Mouse (Mus musculus) heart, embryonic 11.5 days (tissue): ENCODE data around the gene Dapk2. TPM values are rescaled to one million over a fixed set of nuclear protein-coding genes. Genes with fewer than 3 reads are reported as not detected.

Source experiments
- ATAC-seq: fragments of 200-750 bp; cut with Nextera tagmentation; replicated peaks from 2 replicates; pipeline ENCODE4 v1.8.0; 2017; ENCODE audit warnings: moderate library complexity; ENCODE audit not compliant: insufficient number of reproducible peaks, low FRiP score, low TSS enrichment
- H3K27ac ChIP-seq: fragments of 300-500 bp; sonication (generic); 2 replicates; pipeline ENCODE4 v1.5.1; 2014; ENCODE audit warnings: mild to moderate bottlenecking, low read depth, low read length
- H3K27me3 ChIP-seq: fragments of 300-500 bp; sonication (generic); 2 replicates; pipeline ENCODE4 v1.6.1; 2014; ENCODE audit warnings: mild to moderate bottlenecking, low read length, mixed read lengths; ENCODE audit not compliant: control insufficient read depth, insufficient read depth
- H3K36me3 ChIP-seq: fragments of 300-500 bp; sonication (generic); 2 replicates; pipeline ENCODE4 v1.6.1; 2014; ENCODE audit warnings: mild to moderate bottlenecking, low read length, moderate library complexity, mixed read lengths; ENCODE audit not compliant: control insufficient read depth, insufficient read depth
- H3K4me1 ChIP-seq: fragments of 300-500 bp; sonication (generic); 2 replicates; pipeline ENCODE4 v1.6.1; 2014; ENCODE audit warnings: low read length; ENCODE audit not compliant: control insufficient read depth, insufficient read depth
- H3K4me2 ChIP-seq: fragments of 300-500 bp; sonication (generic); 2 replicates; pipeline ENCODE4 v1.6.1; 2014; ENCODE audit warnings: mild to moderate bottlenecking, moderate library complexity
- H3K4me3 ChIP-seq: fragments of 300-500 bp; sonication (generic); 2 replicates; pipeline ENCODE4 v1.5.1; 2014; ENCODE audit warnings: low read depth, low read length
- H3K9ac ChIP-seq: fragments of 300-500 bp; sonication (generic); 2 replicates; pipeline ENCODE4 v1.6.1; 2014; ENCODE audit warnings: mild to moderate bottlenecking, low read depth, low read length, moderate library complexity
- H3K9me3 ChIP-seq: fragments of 300-500 bp; sonication (generic); replicated peaks from 2 replicates; pipeline ENCODE4 v1.6.1; 2016; ENCODE audit warnings: low read length; ENCODE audit not compliant: control insufficient read depth
- WGBS: fragments of 180-500 bp; shearing (Covaris S2); extraction: QIAGEN DNeasy Blood & Tissue Kit; methylation state at CpG from one replicate; pipeline ENCODE4 v1.1.7; 2014; ENCODE audit not compliant: insufficient replicate concordance; 5-methylcytosine and 5-hydroxymethylcytosine counted together
- polyA plus RNA-seq: library from polyadenylated mRNA; unstranded; fragments of >200 nt; fragmentation: Nextera tagmentation; extraction: Ambion mirVana; gene quantifications from 2 replicates; pipeline ENCODE4 v1.2.1, GENCODE M21; 2014

The Dapk2 gene
- polyA plus RNA-seq, 1 experiment from 2014 or later: 9.8 TPM

GRCm38 (mm10) chr9:66154013-66154412 lies 4.0 kb upstream of the Dapk2 start:
- peaks cover 3% of the 10 kb centered on the region; the same call in 1 of the 2 replicates for H3K4me1 ChIP-seq
- no peak overlapping the region for H3K4me2 ChIP-seq
- no peak overlapping the region for H3K9ac ChIP-seq
- WGBS: 86% methylated on average over 9 of the region's 9 CpGs
- no peak overlapping the region for H3K27ac ChIP-seq
- peaks cover 10% of the 10 kb centered on the region for H3K27me3 ChIP-seq
- H3K9me3 ChIP-seq: no peaks in the 10 kb centered on the region
- ATAC-seq: no peak
- no peak overlapping the region for H3K4me3 ChIP-seq
- no peaks in the 10 kb centered on the region for H3K36me3 ChIP-seq

- 70% methylated on average over 1 of the region's 1 CpGs for WGBS
- ATAC-seq: no peak
- peaks cover 11% of the 10 kb centered on the region for H3K27me3 ChIP-seq
- H3K4me3 ChIP-seq: no peak overlapping the region
- no peak overlapping the region for H3K9ac ChIP-seq
- no peak overlapping the region for H3K27ac ChIP-seq
- no peak overlapping the region for H3K4me2 ChIP-seq
- no peaks in the 10 kb centered on the region for H3K9me3 ChIP-seq
- H3K4me1 ChIP-seq: peaks cover 3% of the 10 kb centered on the region; the same call in 1 of the 2 replicates
- H3K36me3 ChIP-seq: no peaks in the 10 kb centered on the region
Measured at GRCm38 (mm10) chr9:66155534-66155933, 2.5 kb upstream of the Dapk2 start.

- Histone ChIP-seq H3K4me3 (peak overlapping the region; percentile 58), H3K27me3 (peaks cover 9% of the 10 kb centered on the region), H3K4me2 (peak overlapping the region; percentile 85), H3K4me1 (no peaks in the 10 kb centered on the region; the same call in 1 of the 2 replicates), H3K9me3 (no peaks in the 10 kb centered on the region), H3K9ac (no peak overlapping the region), H3K27ac (no peak overlapping the region), H3K36me3 (no peaks in the 10 kb centered on the region)
- no peak for ATAC-seq
- 77% methylated on average over 6 of the region's 6 CpGs for WGBS
Measured at GRCm38 (mm10) chr9:66158885-66159430, 935 bp downstream of the Dapk2 start.

- no peaks in the 10 kb centered on the region; the same call in 1 of the 2 replicates for H3K4me1 ChIP-seq
- no peak overlapping the region for H3K27ac ChIP-seq
- no peaks in the 10 kb centered on the region for H3K9me3 ChIP-seq
- WGBS: 88% methylated on average over 2 of the region's 2 CpGs
- no peak overlapping the region for H3K4me3 ChIP-seq
- ATAC-seq: no peak
- H3K27me3 ChIP-seq: peaks cover 9% of the 10 kb centered on the region
- no peak overlapping the region for H3K4me2 ChIP-seq
- H3K36me3 ChIP-seq: no peaks in the 10 kb centered on the region
- H3K9ac ChIP-seq: no peak overlapping the region
Measured at GRCm38 (mm10) chr9:66160155-66160554, 2.1 kb downstream of the Dapk2 start.

GRCm38 (mm10) chr9:66162995-66163394 lies 5.0 kb downstream of the Dapk2 start:
- 65% methylated on average over 9 of the region's 9 CpGs for WGBS

GRCm38 (mm10) chr9:66167222-66167621 lies 9.2 kb downstream of the Dapk2 start:
- 73% methylated on average over 5 of the region's 5 CpGs for WGBS
- ATAC-seq: no peak
- no peaks in the 10 kb centered on the region for H3K36me3 ChIP-seq
- H3K27me3 ChIP-seq: no peaks in the 10 kb centered on the region
- no peaks in the 10 kb centered on the region for H3K9me3 ChIP-seq
- H3K4me1 ChIP-seq: peaks cover 9% of the 10 kb centered on the region
- H3K27ac ChIP-seq: no peak overlapping the region
- H3K9ac ChIP-seq: no peak overlapping the region
- H3K4me3 ChIP-seq: no peak overlapping the region
- H3K4me2 ChIP-seq: no peak overlapping the region

More at GRCm38 (mm10) chr9:66162995-66163394, 5.0 kb downstream of the Dapk2 start:
- Histone ChIP-seq H3K4me2 (no peak overlapping the region; the same call in 1 of the 2 replicates), H3K4me1 (no peaks in the 10 kb centered on the region; the same call in 1 of the 2 replicates), H3K9ac (no peak overlapping the region), H3K27ac (no peak overlapping the region), H3K27me3 (peaks cover 9% of the 10 kb centered on the region), H3K9me3 (no peaks in the 10 kb centered on the region), H3K4me3 (no peak overlapping the region), H3K36me3 (no peaks in the 10 kb centered on the region)
- no peak for ATAC-seq

- Histone ChIP-seq H3K4me3 (no peak overlapping the region), H3K4me2 (no peak overlapping the region), H3K27me3 (no peaks in the 10 kb centered on the region), H3K36me3 (no peaks in the 10 kb centered on the region), H3K4me1 (peaks cover 9% of the 10 kb centered on the region), H3K27ac (no peak overlapping the region), H3K9me3 (no peaks in the 10 kb centered on the region), H3K9ac (no peak overlapping the region)
- no peak for ATAC-seq
- WGBS: 0% methylated on average over 1 of the region's 1 CpGs
Measured at GRCm38 (mm10) chr9:66168233-66168632, 10.2 kb downstream of the Dapk2 start.

GRCm38 (mm10) chr9:66170506-66170905 lies 12.5 kb downstream of the Dapk2 start:
- Histone ChIP-seq H3K27ac (no peak overlapping the region), H3K9me3 (no peaks in the 10 kb centered on the region), H3K4me1 (peaks cover 9% of the 10 kb centered on the region), H3K9ac (no peak overlapping the region), H3K27me3 (no peaks in the 10 kb centered on the region), H3K4me3 (no peak overlapping the region), H3K36me3 (no peaks in the 10 kb centered on the region), H3K4me2 (no peak overlapping the region)
- no peak for ATAC-seq
- WGBS: 53% methylated on average over 5 of the region's 5 CpGs

- no peak overlapping the region for H3K9ac ChIP-seq
- no peak overlapping the region for H3K4me2 ChIP-seq
- no peak for ATAC-seq
- H3K27me3 ChIP-seq: no peaks in the 10 kb centered on the region
- H3K4me3 ChIP-seq: no peak overlapping the region
- H3K9me3 ChIP-seq: no peaks in the 10 kb centered on the region
- no peaks in the 10 kb centered on the region for H3K36me3 ChIP-seq
- peaks cover 9% of the 10 kb centered on the region for H3K4me1 ChIP-seq
- no peak overlapping the region for H3K27ac ChIP-seq
- WGBS: 63% methylated on average over 12 of the region's 12 CpGs
Measured at GRCm38 (mm10) chr9:66171275-66171921, 13.4 kb downstream of the Dapk2 start.
